Mouse (Mus musculus) erythroid progenitor cell, adult 5-6 weeks (primary cell): ENCODE results near the gene Osbpl3. TPM values are rescaled to one million over a fixed set of nuclear protein-coding genes. Genes with fewer than 3 reads are reported as not detected.

Experiments
- ATAC-seq: replicated peaks from 2 replicates; pipeline ENCODE4 v1.8.0; 2016; ENCODE audit warnings: moderate number of reproducible peaks, mild to moderate bottlenecking, moderate TSS enrichment, inconsistent platforms; ENCODE audit not compliant: poor library complexity, low FRiP score, severe bottlenecking
- total RNA-seq, 2 experiments: library from RNA; stranded (forward) in 1 of 2; stranded (reverse) in 1 of 2; fragments of 150-400 nt in 1 of 2; fragments of 186-747, 209-891 nt in 1 of 2; gene quantifications; 2 replicates each; pipeline versions ENCODE4 v1.2.3 to v1.2.4; 2015 to 2017; ENCODE audit warnings: low replicate concordance in 2 of 2

Gene Osbpl3
- total RNA-seq, 2 experiments from 2014 or later, result 0.42 to 0.83 TPM

- no peak for ATAC-seq
These were observed 107.4 kb downstream of the Osbpl3 start for GRCm38 (mm10) chr6:50348619-50349018.

GRCm38 (mm10) chr6:50346204-50346603 is 109.8 kb downstream of the Osbpl3 start:
- ATAC-seq, result no peak

GRCm38 (mm10) chr6:50340226-50340906 is 115.6 kb downstream of the Osbpl3 start:
- no peak for ATAC-seq

GRCm38 (mm10) chr6:50337431-50337830 is 118.6 kb downstream of the Osbpl3 start:
- no peak for ATAC-seq

GRCm38 (mm10) chr6:50336376-50336775 is 119.6 kb downstream of the Osbpl3 start:
- no peak for ATAC-seq

GRCm38 (mm10) chr6:50334846-50335821 is 120.9 kb downstream of the Osbpl3 start:
- no peak for ATAC-seq

GRCm38 (mm10) chr6:50333346-50333745 is 122.7 kb downstream of the Osbpl3 start:
- ATAC-seq, result no peak

- no peak for ATAC-seq
These were observed 124.5 kb downstream of the Osbpl3 start for GRCm38 (mm10) chr6:50331477-50331876.

GRCm38 (mm10) chr6:50329380-50329779 is 126.6 kb downstream of the Osbpl3 start:
- ATAC-seq, result no peak

GRCm38 (mm10) chr6:50328901-50329300 is 127.1 kb downstream of the Osbpl3 start:
- no peak for ATAC-seq

GRCm38 (mm10) chr6:50326192-50326591 is 129.8 kb downstream of the Osbpl3 start:
- ATAC-seq, result no peak

- ATAC-seq, result no peak
These were observed 130.5 kb downstream of the Osbpl3 start for GRCm38 (mm10) chr6:50325485-50325884.

- no peak for ATAC-seq
These were observed 133.4 kb downstream of the Osbpl3 start for GRCm38 (mm10) chr6:50322631-50323030.

- ATAC-seq, result no peak
These were observed 134.3 kb downstream of the Osbpl3 start for GRCm38 (mm10) chr6:50321739-50322138.

- ATAC-seq, result no peak
These were observed 137.3 kb downstream of the Osbpl3 start for GRCm38 (mm10) chr6:50318590-50319172.

- no peak for ATAC-seq
These were observed 137.9 kb downstream of the Osbpl3 start for GRCm38 (mm10) chr6:50318150-50318549.

- ATAC-seq, result no peak
These were observed 139.1 kb downstream of the Osbpl3 start for GRCm38 (mm10) chr6:50316795-50317505.

GRCm38 (mm10) chr6:50314406-50315071 is 141.5 kb downstream of the Osbpl3 start:
- no peak for ATAC-seq

- ATAC-seq, result 0 out of 2 replicates have a peak, but pooled peaks have one; percentile 49
These were observed 143.4 kb downstream of the Osbpl3 start for GRCm38 (mm10) chr6:50312647-50313046.
